Mouse (Mus musculus) megakaryocyte-erythroid progenitor cell, adult 5-6 weeks (primary cell): Measurements from ENCODE around the gene Cdk2ap2. TPM values are rescaled to one million over a fixed set of nuclear protein-coding genes. Genes with fewer than 3 reads are reported as not detected.
"Not testable (repeated sequence)": the region's sequence is repeated elsewhere in the genome, so short reads cannot be mapped to it uniquely, and the experiment has no call there.

Experiments used
- ATAC-seq: replicated peaks from 2 replicates; pipeline ENCODE4 v1.8.0; 2016; ENCODE audit warnings: mild to moderate bottlenecking, inconsistent platforms; ENCODE audit not compliant: severe bottlenecking, poor library complexity, low FRiP score, low TSS enrichment
- total RNA-seq, 2 experiments: library from RNA; stranded (forward) in 1 of 2; stranded (reverse) in 1 of 2; fragments of 200-1000, 215-1000 nt in 1 of 2; fragments of >200 nt in 1 of 2; fragmentation: Nextera tagmentation in 1 of 2; gene quantifications; 2 replicates each; pipeline ENCODE4 v1.2.3; 2014 to 2017

Gene Cdk2ap2
- total RNA-seq, 2 experiments from 2014 or later: 16.1 to 75.8 TPM

GRCm38 (mm10) chr19:4064501-4064900, 32.5 kb upstream of the Cdk2ap2 start:
- ATAC-seq: not testable (repeated sequence)

GRCm38 (mm10) chr19:4066280-4066679, 30.7 kb upstream of the Cdk2ap2 start:
- no peak for ATAC-seq

- no peak for ATAC-seq
Observed at GRCm38 (mm10) chr19:4066877-4067276, 30.1 kb upstream of the Cdk2ap2 start.

- not testable (repeated sequence) for ATAC-seq
Observed at GRCm38 (mm10) chr19:4068242-4068641, 28.7 kb upstream of the Cdk2ap2 start.

GRCm38 (mm10) chr19:4068717-4069410, 28.1 kb upstream of the Cdk2ap2 start:
- no peak for ATAC-seq

GRCm38 (mm10) chr19:4070311-4070710, 26.7 kb upstream of the Cdk2ap2 start:
- ATAC-seq: no peak

GRCm38 (mm10) chr19:4070756-4071155, 26.2 kb upstream of the Cdk2ap2 start:
- ATAC-seq: no peak

GRCm38 (mm10) chr19:4071406-4071805, 25.6 kb upstream of the Cdk2ap2 start:
- ATAC-seq: no peak

- no peak for ATAC-seq
Observed at GRCm38 (mm10) chr19:4072706-4073424, 24.1 kb upstream of the Cdk2ap2 start.

- no peak for ATAC-seq
Observed at GRCm38 (mm10) chr19:4075531-4075930, 21.5 kb upstream of the Cdk2ap2 start.

GRCm38 (mm10) chr19:4079594-4079993, 17.4 kb upstream of the Cdk2ap2 start:
- ATAC-seq: peak; percentile 70

GRCm38 (mm10) chr19:4080511-4081009, 16.4 kb upstream of the Cdk2ap2 start:
- ATAC-seq: peak; percentile 66

- no peak for ATAC-seq
Observed at GRCm38 (mm10) chr19:4081394-4081793, 15.6 kb upstream of the Cdk2ap2 start, which contains the start of gene Cabp2. Gene Cabp2 (plus strand): TSS chr19:4081578.

- no peak for ATAC-seq
Observed at GRCm38 (mm10) chr19:4082219-4082965, 14.6 kb upstream of the Cdk2ap2 start.

GRCm38 (mm10) chr19:4083316-4083715, 13.7 kb upstream of the Cdk2ap2 start:
- ATAC-seq: no peak

GRCm38 (mm10) chr19:4083826-4084225, 13.2 kb upstream of the Cdk2ap2 start:
- ATAC-seq: no peak

GRCm38 (mm10) chr19:4084984-4085383, 12.0 kb upstream of the Cdk2ap2 start:
- no peak for ATAC-seq

GRCm38 (mm10) chr19:4086156-4086555, 10.8 kb upstream of the Cdk2ap2 start:
- no peak for ATAC-seq

- ATAC-seq: no peak
Observed at GRCm38 (mm10) chr19:4087090-4087489, 9.9 kb upstream of the Cdk2ap2 start.

GRCm38 (mm10) chr19:4088146-4088545, 8.8 kb upstream of the Cdk2ap2 start:
- no peak for ATAC-seq
